Mouse (Mus musculus) adrenal gland, adult 8-10 months (tissue): ENCODE results near the gene Glt8d2. TPM values are rescaled to one million over a fixed set of nuclear protein-coding genes. Genes with fewer than 3 reads are reported as not detected.
"Not testable (repeated sequence)": the region's sequence is repeated elsewhere in the genome, so short reads cannot be mapped to it uniquely, and the experiment has no call there.

ENCODE experiments used
- DNase-seq: peaks from one replicate; pipeline ENCODE4 v3.0.0; 2022
- total RNA-seq, 4 experiments: library from RNA; stranded (reverse); gene quantifications; 2 replicates each; pipeline ENCODE4 v1.2.4; 2022

The Glt8d2 gene
- total RNA-seq, 4 experiments from 2014 or later, result 1.0 to 4.3 (median 2.7) TPM

- DNase-seq, result no peak
Observed at GRCm38 (mm10) chr10:82646083-82646482, 44.4 kb downstream of the Glt8d2 start.

GRCm38 (mm10) chr10:82641481-82641880 lies 49.0 kb downstream of the Glt8d2 start:
- DNase-seq, result no peak

GRCm38 (mm10) chr10:82639032-82639698 lies 51.3 kb downstream of the Glt8d2 start:
- no peak for DNase-seq

GRCm38 (mm10) chr10:82636321-82636720 lies 54.1 kb downstream of the Glt8d2 start:
- no peak for DNase-seq

GRCm38 (mm10) chr10:82634348-82634747 lies 56.1 kb downstream of the Glt8d2 start:
- DNase-seq, result no peak

- DNase-seq, result no peak
Observed at GRCm38 (mm10) chr10:82632496-82633280, 57.8 kb downstream of the Glt8d2 start.

- DNase-seq, result no peak
Observed at GRCm38 (mm10) chr10:82631133-82631532, 59.3 kb downstream of the Glt8d2 start.

- DNase-seq, result no peak
Observed at GRCm38 (mm10) chr10:82630497-82630896, 60.0 kb downstream of the Glt8d2 start.

GRCm38 (mm10) chr10:82629586-82630255 lies 60.7 kb downstream of the Glt8d2 start, which contains the start of gene Tdg:
TSS of gene Tdg (plus strand) at chr10:82629828.
- DNase-seq, result peak; percentile 89

GRCm38 (mm10) chr10:82629111-82629585 lies 61.3 kb downstream of the Glt8d2 start:
- DNase-seq, result no peak

- not testable (repeated sequence) for DNase-seq
Observed at GRCm38 (mm10) chr10:82623553-82623932, 66.9 kb downstream of the Glt8d2 start.

- DNase-seq, result peak; percentile 87
Observed at GRCm38 (mm10) chr10:82622671-82623552, 67.5 kb downstream of the Glt8d2 start, which contains the start of gene 1190007I07Rik. TSS of gene 1190007I07Rik (minus strand) at chr10:82623228.

- no peak for DNase-seq
Observed at GRCm38 (mm10) chr10:82622235-82622634, 68.2 kb downstream of the Glt8d2 start.

Other genes starting within 250 kb of the Glt8d2 start
- not detected for gene Gm1553, start 198.0 kb downstream of the Glt8d2 start, total RNA-seq
- 10 to 100 TPM; 21.7 to 25.7 (median 22.3) TPM for gene 1190007I07Rik, start 67.4 kb downstream of the Glt8d2 start, total RNA-seq
- gene Tdg, start 60.8 kb downstream of the Glt8d2 start, total RNA-seq, result 10 to 100 TPM; 22.9 to 35.7 (median 25.1) TPM
- gene Hcfc2, start 5.5 kb upstream of the Glt8d2 start, total RNA-seq, result 10 to 100 TPM; 31.6 to 43.2 (median 34.7) TPM
- gene Nfyb, start 73.5 kb upstream of the Glt8d2 start, total RNA-seq, result 10 to 100 TPM; 16.5 to 28.9 (median 24.6) TPM
- gene Txnrd1, start 143.3 kb upstream of the Glt8d2 start, total RNA-seq, result 100 to 1,000 TPM in 2 of 4 experiments, 10 to 100 TPM in 2; 75.8 to 107 (median 91.5) TPM
- gene Eid3, start 176.0 kb upstream of the Glt8d2 start, total RNA-seq, result 1 to 10 TPM; 1.5 to 3.5 (median 3.0) TPM